Mouse (Mus musculus) layer of hippocampus, adult 9-11 months (tissue): ENCODE data around the gene Gm21985.

ENCODE experiments used
- DNase-seq: peaks from one replicate; pipeline ENCODE4 v3.0.0; 2022

The Gm21985 gene

DNA sequence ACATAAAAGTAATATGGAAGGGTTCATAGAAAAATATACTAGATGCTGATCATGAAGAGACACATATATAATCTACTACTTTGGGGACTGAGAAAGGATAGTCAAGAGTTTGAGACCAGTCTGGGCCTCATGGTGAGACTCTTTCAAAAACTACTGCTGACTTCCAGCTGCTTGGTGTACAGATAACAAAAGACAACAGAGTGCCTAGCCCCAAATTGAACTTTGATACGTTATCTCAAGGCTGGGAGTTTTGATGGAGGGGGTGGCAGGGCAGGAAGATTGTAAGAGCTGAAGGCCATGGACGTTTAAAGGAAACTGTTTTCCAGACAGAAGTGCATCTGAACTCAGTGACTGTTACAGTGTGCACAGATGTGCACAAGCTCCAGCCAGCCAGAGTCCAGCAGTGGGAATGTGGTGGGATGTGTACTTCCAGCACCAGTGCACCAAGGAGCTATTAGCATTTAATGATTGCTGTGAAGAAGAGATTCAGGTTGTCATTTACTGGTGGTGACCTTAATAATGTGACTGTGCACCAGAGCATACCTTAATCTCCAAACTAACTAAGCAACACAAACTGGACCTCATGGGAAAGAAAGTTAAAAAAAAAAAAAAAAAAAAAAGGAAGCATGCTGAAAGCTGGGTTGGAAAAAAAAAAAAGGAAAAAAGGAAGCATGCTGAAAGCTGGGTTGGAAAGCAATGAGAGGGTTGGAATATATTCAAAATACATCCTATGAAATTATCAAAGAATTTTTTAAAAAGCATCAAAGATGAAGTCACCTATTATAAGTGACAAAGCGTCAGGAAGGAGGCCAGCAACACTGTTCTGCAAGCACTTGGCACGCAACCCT, 66.2 kb downstream of the Gm21985 start:
- no peak for DNase-seq

DNA sequence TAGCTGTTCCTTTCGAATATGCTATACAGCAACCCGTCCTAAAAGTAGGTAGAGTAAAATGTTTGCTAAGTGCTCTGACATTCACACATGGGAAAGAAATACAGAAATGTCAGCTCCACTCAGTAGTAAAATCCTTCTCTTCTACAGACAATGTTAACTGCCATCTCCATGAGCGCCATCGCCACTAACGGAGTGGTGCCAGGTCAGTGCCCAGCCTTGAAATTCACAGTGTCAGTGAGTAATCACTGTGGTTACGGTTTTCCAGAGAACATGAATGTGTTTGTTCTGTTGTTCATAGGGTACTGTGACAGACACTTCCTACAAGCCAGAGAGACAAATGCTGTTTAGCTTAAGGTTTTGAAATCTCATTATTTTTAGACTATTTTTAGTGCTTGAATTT, 71.1 kb downstream of the Gm21985 start:
- no peak for DNase-seq

DNA sequence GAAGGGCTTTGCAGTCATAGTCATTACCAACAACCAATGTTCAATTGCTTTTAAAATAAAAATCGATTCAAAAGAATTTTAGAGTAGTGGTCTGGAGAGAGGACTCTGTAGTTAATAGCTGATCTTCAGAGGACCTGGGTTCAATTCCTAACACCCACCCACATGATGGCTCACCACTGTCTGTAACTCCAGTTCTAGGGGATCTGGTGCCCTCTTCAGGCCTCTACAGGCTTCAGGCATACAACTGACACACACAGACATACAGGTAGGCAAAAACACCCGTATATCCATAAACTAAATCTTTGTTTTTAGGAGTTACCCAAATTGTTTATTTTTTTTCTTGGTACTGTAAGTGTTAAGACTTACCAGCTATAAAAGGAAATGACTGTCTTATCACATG, 73.6 kb downstream of the Gm21985 start:
- DNase-seq = no peak

DNA sequence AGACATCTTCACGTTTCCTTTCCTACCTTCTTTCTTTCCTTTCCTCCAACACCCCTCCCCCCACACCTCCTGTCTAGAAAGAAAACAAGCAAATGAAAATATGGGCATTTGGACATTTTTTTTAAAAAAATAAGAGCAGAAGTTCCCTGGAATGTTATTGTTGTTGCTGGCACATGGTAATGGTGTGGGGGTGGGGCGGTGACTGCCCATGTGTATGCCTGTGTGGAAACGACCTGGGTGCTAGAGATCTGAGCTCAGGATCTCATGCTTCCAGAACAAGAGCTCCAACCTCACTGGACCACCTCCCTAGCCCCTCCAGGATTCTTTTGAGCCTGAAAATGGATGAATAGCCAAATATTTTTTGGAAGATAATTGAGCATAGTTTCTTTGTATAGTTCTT, 75.0 kb downstream of the Gm21985 start:
- no peak for DNase-seq

DNA sequence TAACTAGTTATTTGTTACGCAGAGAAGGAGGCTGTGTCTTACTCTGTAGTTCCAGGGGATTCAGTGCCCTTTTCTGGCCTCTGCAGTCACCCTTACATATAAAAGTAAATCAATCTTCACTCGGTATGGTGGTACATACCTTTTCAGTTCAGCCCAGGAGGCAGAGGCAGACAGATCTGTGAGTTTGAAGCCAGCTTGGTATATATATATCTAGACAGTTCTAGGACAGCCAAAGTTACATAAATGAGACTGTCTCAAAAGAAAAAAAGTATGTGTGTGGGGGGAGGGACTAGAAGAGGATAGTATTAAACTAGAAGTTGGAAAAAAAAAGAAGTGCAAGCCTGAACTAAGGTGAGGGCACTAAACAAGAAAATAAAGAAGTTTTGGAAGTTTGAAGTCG, 82.1 kb downstream of the Gm21985 start:
- DNase-seq = no peak

DNA sequence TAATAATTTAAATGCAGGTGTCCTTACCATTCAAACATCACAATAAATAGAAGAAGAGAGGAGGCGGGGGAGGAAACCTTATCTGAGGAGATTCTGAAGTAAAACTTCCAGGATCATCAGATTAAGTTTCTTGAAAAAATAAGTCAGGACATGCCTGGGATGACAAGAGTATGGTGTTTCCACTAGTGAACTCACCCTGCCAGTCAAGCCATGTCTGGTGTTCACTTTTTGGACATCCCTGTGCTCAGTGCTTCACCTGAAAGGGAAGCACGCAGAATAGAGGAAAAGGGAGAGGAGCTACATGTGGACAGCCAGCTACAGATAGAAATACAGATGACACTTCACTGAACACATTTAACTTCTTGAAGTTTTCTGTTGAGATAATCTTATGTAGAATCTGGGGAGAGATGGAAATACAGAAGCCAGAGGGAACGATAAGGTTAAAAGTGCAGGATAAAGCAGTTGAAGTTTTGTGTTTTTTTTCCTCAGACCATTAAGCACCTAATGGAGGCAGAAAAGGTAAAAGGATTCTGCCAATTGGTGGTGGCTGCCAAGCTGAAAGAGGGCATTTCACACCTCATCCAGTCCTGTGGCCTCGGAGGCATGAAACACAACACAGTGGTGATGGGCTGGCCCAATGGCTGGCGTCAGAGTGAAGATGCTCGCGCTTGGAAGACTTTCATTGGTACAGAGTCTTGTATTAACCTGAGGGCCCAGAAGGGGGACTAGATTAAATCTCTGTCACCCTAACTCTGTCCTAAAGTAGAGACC, 87.8 kb downstream of the Gm21985 start:
- DNase-seq = no peak

DNA sequence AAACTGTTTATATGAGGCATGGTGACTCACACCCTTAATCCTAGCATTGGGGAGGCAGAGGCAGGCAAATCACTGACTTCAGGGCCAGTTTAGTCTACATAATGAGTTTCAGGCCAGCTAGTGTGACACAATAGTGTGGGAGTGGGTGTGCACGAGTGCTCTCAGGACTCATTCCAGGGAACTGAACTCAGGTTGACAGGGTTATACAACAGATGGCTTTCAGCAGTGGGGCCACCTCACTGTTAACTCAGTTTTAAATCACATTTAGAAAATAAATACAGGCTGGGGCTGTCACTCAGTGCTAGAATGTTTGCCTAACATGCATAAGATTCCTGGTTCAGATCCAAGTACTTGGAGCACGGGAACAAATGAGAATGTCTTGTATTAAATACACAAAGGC, 93.5 kb downstream of the Gm21985 start:
- peak; percentile 18 for DNase-seq

DNA sequence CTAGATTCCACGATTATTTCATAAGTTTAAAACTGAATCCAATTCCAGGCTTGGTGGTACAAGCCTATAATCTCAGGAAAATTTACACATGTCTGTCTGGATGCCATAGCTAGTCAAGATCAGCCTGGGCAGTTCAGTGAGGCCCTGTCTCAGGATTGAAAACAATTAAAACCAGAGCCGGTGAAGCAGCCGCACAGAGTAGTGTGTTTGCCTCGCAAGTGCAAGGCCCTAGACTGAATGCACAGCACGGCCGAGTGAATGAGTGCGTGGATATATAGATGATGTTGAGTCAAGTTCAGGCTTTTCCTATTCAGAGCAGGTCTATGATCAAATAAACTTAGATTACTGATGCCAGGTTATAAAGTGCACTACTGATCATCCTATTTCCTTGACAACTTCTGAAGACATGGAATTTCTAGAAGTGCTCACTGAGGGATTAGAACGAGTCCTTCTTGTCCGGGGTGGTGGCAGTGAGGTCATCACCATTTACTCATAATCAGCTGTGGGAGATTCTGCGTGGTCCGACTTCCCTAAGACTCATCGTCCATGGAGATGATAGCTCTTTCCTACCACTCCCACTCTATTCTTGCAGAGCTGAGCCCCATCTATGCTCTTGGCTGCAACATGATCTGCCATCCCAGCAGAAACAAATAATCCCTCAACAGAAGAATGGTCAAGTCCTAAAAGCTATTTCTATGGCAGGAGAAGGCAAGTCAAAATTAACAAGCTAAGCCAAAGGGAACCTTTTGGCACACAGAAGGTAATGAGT, 94.1 kb downstream of the Gm21985 start:
- no peak for DNase-seq

DNA sequence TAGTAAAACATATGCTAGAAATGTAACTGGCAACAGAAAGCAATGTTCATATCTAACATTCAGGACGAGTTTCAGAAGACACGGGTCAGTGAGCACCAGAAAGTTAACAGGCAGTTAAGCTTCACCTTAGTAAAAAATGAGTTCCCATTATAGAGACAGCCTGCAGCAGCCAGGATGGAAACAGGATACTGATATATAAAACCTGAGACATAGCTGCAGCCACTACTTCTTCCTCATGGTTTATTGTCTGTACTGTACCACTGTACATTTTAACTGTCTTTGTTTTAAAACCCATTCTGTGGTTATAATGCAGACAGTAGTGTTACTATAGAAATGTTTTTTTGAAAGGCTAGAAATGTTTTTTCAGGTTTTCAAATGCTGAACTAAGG, 94.7 kb downstream of the Gm21985 start:
- no peak for DNase-seq

DNA sequence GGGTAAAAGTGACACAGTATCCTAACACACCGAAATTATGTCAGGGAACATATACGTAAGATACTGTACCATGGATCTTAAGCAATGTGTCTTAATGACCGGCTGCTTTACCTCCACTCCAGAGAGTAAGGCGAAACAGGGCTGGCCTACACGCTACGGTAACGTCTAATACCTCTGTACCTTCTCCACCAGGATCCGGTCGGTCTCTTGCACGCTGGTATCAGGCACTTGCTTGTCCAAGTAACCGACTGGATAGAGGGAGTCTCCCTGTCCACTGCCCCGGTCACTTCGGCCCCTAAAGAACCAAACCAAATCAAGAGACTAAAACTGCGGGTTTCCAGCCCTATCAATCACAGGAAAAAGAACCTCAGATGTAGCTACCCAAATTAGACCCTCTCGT, 101.1 kb downstream of the Gm21985 start:
- DNase-seq = no peak

DNA sequence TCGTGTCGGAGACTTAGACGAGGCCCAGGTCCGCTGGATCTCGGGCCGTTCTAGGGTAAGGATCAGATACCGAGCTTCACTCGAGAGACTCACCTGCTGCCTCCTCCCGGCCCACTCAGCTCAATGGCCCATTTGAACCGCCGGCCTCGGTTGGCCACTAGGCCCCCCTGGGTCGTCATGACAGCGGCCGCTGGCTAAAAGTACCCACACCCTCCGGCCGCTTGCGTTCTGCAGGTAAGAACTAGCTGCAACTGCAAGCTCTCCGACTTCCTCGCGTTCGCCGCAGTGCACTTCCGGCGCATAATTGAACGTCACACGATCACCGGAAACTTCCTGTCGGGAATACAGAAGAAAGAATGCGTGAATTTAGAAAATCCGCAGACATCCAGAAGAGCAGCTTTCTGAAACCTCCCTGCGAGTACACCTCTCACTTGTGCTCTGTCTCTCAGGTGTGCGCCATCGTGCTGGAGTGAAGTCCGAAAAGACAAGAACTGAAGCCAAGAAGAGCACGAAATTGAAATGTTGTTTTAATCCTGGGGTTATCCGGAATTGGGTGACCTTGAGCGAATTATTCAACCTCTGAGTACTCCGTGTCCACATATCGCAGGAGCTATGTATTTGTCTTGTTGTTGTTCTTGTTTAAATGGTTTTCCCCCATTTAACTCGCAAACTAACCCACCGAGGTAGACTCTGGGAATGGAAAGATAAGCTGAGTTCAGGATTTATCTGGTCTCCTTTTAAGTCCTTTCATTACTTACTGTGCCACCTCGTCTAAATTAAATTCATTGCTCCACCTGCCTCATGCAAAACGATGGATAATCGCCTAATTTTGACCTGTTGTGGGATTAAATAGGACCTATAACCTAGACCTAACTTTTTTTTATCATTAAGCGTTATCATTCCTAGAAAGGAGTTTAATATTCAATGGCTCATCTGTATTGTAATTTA, 101.9 kb downstream of the Gm21985 start, which contains the start of gene Emc4:
TSS of gene Emc4 (minus strand) at position 302 of the 948 bp plus-strand sequence.
- peak; percentile 89 for DNase-seq

DNA sequence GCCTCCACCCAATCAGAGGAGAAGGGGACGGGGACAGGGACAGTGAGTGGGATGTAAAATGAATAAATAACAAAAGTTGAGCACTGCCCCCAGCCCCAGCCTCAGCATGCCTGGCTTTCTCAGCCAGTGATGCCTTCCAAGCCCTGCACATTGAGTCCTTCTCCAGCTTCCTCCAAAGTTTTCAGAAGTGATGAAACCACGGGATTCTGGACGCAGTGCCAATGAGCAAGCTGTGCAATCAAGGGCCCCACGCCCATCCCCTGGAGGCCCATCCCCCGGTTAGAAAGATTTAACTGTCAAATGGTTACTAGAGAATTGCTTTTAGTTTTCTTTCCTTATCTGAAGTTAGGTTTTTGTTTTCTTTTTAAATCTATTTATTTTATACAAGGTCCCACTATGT, 103.8 kb downstream of the Gm21985 start:
- no peak for DNase-seq

DNA sequence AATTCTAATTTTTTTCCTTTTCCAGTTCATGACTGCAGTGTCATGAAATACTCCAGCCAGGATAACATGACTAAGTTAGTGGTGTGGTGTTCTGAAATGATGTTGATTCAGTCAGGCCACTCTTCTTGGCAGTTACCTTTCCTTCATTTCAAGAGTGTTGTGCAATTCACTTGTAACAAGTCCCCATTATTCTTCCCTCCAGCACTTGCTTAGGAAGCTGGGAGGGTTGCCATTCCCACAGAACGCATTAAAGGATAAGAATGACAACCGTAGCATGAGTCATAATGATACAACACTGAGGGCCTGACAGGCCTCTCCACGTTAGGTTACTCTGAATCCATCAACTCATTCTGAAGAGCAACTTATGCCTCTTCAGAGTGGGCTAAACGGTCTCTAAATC, 107.0 kb downstream of the Gm21985 start:
- DNase-seq = no peak

DNA sequence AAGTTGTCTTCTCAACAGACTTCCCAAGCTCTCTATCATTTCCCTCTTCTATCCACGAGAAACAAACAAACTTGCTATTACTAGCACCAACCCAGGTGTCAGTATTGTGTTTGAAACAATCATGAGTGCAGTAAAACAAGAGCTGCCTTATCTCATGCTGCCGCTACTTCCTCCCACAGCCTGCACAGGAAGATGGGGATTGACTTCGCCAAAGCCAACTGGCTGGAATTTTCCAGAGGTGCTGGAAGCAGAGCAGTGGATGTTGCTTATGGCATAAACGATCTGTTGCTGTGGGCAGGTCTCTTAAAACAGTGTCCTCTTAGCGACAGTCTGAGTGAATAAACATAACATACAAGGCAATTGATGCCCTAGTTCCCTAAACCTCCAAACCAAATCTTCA, 108.5 kb downstream of the Gm21985 start:
- no peak for DNase-seq

DNA sequence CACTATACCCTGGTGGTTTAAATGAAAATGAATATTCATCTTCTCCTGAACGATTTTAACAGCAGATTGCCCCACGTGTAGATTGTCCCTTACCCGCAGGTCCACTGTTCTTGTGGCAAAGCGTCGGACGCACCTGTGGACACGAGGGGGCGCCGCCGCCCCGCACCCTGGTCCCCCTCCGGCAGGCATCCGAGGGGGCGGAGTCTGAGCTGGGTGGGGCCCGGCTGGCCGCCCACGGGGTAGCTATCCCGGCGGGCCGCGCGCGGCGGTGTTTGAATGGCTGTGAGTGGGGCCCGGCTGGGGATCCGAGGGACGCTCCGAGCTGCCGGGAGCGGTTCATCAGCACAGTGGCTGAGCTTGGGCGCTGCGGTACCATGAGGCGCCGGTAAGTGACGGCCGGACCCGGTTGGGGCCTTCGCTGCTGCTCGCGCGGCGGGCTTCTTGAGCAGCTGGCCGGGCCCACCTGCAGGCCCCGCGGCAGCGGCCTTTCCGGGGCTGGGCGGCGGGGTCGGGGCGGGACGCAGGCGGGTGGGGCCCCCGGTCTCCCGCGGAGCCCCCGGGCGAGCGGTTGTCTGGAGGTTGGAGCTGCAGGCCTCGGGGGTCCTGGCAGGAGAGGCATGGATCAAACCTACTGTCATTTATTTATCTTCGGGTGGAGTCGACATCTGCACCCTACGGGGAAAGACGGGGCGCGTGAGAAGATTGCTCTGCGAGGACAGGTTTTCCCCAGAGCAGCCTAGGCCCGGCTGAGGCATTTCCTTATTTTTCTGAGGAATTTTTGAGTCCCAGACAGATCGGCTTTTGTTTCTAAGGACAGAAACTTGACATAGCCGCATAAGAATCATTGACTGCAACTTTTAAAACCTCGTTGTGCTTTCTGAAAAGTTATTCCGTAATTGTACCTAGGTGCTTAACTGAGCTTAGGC, 113.1 kb downstream of the Gm21985 start, which contains the start of gene Katnbl1:
TSS of gene Katnbl1 (plus strand) at position 239 of the 926 bp plus-strand sequence.
- DNase-seq = peak; percentile 88

DNA sequence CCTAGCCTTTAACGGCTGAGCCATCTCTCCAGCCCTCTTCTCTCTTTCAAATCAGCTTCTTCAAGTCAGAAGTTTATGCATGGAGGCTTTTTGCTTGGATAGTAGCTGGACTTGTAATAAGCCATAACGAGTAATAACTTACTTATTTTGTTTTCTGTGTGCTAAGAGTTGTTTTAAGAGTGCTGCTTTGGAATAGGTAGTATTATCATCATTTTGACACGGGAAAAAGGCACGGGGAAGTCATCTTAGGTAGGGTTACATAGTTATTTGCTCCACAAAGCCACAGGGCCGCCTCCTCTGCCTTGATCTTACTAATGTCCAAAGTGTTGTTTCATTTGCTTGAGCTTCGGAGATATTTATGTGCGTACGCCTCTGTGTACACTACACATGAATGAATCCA, 114.0 kb downstream of the Gm21985 start:
- no peak for DNase-seq

DNA sequence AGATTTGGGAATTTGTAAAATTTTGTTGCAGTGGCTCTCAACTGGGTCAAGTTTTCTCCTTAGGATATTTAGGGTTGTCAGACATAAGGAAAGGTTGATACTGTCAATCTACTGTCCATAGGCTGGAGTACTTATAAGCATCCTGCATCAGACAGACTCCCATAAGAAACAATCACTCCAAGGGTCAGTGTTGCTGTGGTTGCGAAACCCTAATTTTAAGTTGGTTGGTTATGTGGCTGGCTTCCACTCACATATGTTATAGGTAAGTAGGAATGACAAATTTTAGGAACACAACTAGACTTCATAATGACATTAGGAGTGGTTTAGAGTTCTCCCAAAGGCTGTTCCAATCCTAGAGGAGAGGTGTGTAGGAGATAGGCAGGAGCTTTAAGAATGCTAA, 115.1 kb downstream of the Gm21985 start:
- DNase-seq = no peak

DNA sequence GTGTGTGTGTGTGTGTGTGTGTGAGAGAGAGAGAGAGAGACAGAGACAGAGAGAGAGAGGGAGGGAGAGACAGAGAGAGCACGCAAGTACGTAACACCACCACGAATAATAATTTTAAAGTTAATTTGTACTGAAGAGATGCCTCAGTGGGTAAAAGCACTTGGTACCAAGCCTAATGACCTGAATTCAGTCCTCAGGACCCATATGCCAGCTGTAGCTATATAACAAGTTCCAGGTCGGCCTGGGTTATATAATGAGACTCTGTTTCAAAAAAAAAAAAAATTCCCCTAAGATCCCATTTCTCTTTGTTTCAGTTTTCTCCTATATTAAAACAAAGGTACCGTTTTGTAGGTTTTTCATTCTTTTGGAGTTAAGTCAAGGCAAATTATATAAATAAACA, 124.7 kb downstream of the Gm21985 start:
- DNase-seq = no peak

DNA sequence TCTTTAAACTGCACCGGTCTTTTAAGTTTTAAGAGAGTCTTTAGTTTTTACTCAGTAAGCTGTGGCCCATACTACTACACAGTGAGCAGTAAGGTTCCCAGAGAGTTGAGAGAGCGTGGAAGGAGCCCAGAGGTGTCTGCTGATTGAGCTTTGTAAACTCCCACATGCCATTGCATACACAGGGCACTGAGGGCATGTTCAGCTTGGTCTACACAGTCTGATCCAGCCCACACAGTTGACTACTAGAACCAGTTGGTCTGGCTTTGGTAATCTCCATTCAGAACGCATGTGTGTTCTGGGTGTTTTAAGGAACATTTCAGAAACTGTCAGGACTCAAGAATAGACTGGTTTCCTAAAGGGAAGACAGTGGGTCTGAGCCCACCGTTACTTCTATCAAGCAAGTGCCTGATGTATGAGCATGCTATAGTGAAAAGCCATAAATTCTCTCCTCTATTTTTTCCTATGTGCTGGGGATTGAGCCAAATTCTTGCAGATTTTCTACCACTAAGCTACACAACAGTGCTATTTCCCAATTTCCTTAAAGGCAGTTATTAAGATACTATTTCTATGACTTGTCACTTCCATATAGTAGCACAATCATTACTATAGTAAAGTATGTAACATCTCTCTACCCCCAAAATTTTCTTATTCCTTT, 125.4 kb downstream of the Gm21985 start:
- DNase-seq = no peak

DNA sequence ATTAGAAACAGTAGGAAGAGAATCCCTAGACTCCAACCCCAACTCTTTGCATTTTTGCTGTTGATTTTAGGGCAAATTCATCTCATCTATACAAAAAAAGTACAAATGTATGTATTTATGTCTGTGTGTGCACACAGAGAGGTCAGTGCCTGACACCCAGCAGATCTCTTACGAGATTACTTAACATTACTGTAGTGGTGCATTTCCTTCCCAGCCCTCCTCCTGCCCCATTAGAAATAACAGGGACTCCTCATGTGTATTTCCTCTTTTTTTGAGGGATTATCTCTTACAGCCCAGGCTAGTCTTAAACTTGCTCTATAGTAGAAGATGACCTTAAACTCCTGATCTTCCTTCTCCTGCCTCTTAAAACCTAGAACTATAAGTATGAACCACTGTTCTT, 126.6 kb downstream of the Gm21985 start:
- no peak for DNase-seq

DNA sequence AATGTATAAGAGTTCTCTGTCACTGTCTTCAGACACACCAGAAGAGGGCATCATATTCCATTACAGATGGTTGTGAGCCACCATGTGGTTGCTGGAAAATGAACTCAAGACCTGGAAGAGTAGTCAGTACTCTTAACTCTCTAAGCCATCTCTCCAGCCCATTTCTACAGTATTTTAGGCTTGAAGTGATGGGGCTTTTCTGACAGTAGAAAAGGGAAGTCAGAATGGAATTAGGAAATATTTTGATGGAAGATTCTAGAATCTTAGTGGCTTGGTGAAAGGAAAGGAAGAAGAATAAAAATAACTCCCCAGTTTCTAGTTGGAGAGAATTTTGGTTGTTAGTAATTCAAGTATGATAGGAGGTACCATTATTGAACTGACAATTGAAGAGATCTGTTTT, 127.8 kb downstream of the Gm21985 start:
- no peak for DNase-seq
